Mouse (Mus musculus) brain, embryonic 14.5 days (tissue): ENCODE data around the gene Dctn2. TPM values are rescaled to one million over a fixed set of nuclear protein-coding genes. Genes with fewer than 3 reads are reported as not detected.

Experiments used
- DNase-seq: peaks from one replicate; pipeline ENCODE4 v3.0.0-alpha.2; 2011; ENCODE audit warnings: low read depth
- CTCF ChIP-seq: fragments of 200-500 bp; IDR thresholded peaks from 2 replicates; pipeline ENCODE4 v1.5.1; 2012; ENCODE audit warnings: inconsistent platforms, mild to moderate bottlenecking, moderate library complexity, borderline replicate concordance; ENCODE audit not compliant: insufficient read depth, insufficient read length; ENCODE audit errors: extremely low read depth
- POLR2A ChIP-seq: fragments of 200-500 bp; IDR thresholded peaks from 2 replicates; pipeline ENCODE4 v1.6.1; 2012; ENCODE audit warnings: mild to moderate bottlenecking, inconsistent platforms, borderline replicate concordance; ENCODE audit not compliant: poor library complexity, insufficient read depth, insufficient read length, severe bottlenecking; ENCODE audit errors: extremely low read depth
- polyA plus RNA-seq: library from polyadenylated mRNA; depleted of rRNA; stranded (reverse); fragments of >200 nt; gene quantifications from 2 replicates; pipeline ENCODE4 v1.2.3, GENCODE M21; 2012

Dctn2 gene
- polyA plus RNA-seq, 1 experiment, result 326 TPM

DNA sequence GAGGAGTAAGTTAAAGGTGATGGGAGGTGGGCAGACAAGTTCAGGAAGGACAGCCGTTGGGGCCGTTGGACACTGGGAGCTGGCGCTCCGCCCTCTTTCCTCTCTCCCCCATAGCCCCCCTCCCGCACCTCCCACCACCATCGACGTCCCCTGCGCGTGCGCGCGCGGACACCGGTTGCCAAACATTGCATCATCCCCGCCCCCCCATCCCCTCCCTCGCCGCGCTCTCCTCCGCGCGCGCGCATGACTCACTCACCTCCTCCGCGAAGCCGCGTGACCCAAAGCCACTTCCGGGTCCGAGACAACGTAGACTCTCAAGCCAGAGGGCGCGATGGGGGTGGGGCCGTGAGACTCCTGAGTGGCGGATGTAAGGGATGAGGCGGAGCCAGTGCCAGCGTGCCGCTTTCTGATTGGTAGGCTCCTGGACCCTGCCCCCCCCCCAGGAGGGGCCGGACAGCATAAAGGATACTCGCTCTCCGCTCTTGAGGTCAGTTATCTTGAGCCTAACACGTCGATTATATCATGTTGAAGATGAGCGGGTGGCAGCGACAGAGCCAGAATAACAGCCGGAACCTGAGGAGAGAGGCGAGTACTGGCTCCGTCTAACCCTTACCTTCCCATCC lies 24.2 kb downstream of the Dctn2 start:
- TF ChIP-seq CTCF, result no peak
- peak; percentile 47; the same call in 1 of the 2 replicates for TF ChIP-seq POLR2A
- DNase-seq, result peak; percentile 100

DNA sequence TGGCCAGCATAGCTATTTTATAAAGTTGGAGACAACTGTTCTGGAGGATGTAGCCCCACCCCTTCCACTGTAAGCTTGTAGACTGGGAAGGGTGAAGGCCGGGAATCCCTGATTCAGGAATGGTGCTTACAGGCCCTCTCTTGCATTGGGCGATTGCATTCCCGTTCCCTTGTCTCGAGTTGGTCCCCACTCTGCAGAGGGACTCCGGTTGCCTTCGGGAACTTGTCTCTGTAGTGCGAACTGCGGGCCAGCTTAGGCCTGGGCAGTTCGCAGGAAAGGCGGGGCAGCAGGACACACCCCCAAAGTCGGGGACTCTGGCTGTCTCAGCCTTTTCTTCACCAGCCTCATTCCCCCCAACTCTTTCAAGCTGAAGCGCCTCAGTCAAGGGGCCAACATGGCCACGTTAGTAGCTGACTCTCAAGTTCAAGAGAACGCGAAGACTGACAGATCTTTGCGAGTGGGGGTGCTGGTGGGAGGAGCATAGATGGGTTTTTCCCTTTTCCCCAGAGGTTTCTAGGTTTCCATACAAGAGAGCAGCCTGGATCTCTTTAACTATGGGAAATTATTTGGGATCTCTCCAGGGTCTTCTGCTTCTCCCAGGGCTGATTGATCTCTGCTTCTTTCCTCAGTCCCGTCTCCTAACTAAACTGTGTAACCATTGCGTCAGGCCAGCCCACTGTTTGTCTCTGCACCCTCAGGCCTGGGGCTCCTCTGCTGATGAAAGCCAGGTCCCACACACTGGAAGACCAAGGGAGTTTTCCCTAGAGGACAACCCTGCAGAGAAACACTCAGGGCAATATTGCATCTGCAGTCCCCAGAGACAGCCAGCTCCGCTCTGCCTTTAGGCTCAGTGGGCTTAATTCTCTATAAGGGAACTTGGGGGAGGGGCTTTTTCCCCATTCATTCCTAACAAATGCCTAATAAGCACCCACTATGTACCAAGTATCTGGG lies 25.0 kb downstream of the Dctn2 start:
- TF ChIP-seq POLR2A, result no peak
- no peak for TF ChIP-seq CTCF
- peak; percentile 19 for DNase-seq

DNA sequence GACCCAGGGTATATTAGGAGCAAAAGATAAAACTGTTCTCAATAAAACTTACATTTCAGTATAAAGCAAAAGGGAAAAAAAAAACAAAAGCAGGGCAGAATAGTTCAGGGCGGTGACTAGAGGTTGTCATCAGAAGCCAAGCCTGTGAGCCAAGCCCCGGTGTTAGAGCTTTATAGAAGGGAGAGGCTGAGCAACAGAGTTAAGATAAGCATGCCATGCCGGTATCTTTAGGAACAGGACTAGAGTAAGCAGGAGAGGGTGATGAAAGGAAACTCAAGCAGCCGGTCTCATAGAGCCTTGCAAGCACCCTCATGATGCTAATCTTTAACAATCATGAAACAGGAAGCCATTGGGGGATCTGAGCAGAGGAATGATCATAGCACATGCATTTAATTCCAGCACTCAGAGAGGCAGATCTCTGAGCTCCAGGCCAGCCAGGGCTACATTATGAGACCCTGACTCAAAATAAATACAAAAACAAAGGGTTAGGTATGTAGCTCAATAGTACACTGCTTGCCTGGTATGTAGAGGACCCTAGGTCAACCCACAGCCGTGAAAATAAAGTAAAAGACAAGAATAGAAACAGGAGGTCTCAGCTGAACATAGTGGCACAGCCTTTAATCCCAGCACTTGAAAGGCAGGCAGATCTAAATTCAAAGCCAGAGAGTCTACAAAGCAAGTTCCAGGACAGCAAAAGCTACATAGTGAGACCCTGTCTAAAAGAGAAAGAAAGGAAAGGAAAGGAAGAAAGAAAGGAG lies 25.9 kb downstream of the Dctn2 start:
- DNase-seq, result no peak
- no peak for TF ChIP-seq POLR2A
- TF ChIP-seq CTCF, result no peak

DNA sequence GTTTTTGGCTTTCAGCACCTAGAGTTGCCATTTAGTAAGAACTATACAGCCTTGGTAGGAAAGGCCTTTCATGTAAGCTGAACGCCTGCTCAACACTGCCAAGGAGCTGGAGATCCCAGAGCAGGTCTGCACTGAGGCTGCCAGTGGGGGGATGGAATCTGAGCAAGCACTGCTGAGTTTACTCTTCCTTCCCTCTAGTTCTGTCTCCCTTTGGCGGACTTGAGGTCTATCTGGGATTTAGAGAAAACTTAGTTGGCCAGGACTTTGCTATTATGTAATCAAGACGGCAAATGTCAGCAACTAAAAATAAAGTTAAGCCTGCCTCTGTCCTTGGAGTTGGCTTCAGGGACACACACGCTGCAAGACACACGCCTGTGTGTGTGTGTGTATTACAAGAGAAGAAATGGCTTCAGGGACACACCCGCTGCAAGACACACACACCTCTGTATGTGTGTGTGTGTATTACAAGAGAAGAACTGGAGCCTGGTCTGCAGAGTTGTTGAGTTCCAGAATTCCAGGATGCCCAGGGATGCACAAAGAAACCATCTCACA lies 26.9 kb downstream of the Dctn2 start:
- TF ChIP-seq CTCF, result no peak
- no peak for TF ChIP-seq POLR2A
- no peak for DNase-seq

DNA sequence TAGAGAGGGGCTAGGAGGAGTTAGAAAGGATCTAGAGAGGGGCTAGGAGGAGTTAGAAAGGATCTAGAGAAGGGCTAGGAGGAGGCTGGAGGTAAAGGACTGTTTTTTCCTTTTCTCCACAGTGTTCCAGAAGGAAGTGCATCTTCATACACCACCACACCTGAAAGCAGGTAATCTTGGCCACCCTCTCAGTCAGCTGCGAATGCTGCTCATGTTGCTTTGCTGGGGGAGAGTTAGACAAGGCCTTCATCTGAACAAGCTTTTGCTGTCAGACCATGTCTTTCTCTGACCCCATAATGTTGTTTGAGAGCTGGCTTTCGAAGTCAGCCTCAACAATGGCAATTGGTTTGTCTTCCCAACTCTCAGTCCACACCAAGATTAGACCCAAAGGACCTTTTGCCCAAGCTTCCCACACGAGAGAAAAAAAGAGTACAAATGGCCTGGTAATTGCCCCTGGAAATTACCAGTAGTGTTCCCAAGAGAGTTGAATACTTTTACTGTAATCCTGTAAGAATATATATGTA lies 27.5 kb downstream of the Dctn2 start:
- DNase-seq, result no peak
- TF ChIP-seq POLR2A (no peak), CTCF (no peak)

DNA sequence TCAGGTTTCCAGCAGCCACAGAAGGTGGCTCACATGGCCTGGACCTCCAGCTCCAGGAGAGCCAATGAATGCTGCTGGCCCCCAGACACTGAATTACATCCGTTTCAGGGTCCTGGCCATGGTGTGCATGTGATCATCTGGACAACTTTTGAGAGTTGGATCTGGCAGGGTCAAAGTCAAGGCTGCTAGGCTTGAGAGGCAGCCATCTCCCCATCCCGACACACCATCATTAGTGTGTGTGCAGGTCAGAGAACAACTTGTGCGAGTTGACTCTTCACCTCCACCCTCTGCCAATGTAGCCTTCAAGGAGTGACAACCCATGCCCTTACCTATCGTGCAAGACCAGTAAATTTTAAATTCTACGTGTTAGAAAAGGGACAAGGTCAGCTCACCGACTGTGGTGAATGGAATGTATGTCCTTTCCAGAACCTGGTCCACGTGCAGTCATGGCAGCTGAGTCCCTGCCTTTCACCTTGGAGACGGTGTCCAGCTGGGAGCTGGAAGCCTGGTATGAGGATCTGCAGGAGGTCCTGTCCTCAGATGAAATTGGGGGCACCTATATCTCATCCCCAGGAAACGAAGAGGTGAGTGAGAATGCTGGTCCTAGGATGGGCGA lies 28.8 kb downstream of the Dctn2 start:
- no peak for DNase-seq

DNA sequence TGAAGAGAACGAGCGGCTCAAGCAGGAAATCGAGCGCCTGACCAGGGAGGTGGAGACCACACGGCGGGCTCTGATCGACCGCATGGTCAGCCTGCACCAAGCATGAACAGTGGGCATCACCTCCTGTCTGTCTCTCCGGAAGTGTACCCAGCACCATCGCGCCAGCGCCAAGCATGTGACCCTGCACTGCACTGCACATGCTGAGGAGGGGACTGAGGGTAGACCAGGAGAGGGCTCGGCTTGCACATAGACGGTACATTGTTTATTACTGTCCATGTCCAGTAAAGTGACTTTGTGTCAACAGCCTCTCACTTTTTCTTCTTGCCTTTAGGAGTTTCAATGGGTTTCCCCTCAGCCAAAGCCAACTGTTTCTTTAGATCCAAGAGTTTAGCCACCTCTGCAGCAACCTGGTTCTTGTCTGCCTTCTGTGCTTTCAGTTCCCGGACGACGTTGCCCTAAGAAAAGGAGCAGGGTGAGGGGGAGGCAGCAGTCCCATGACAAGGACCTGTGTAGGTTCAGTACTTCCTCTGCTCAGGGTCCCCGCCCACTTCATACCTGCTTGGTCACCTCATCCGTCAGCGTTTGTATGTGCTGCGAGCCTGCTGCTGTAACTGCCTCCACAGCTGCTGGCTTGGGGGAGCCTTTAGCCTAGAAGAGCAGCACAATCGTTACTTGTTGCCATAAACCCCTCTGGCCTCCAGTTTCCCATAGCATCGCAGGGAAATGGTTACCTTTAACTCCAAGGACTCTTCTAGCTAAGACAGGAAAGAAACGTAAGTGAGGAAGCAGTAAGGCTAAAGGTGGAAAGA lies 30.0 kb downstream of the Dctn2 start:
- DNase-seq, result no peak
- no peak for TF ChIP-seq CTCF
- TF ChIP-seq POLR2A, result no peak

More for the DNA sequence above, 28.8 kb downstream of the Dctn2 start:
- TF ChIP-seq CTCF, result no peak
- no peak for TF ChIP-seq POLR2A

DNA sequence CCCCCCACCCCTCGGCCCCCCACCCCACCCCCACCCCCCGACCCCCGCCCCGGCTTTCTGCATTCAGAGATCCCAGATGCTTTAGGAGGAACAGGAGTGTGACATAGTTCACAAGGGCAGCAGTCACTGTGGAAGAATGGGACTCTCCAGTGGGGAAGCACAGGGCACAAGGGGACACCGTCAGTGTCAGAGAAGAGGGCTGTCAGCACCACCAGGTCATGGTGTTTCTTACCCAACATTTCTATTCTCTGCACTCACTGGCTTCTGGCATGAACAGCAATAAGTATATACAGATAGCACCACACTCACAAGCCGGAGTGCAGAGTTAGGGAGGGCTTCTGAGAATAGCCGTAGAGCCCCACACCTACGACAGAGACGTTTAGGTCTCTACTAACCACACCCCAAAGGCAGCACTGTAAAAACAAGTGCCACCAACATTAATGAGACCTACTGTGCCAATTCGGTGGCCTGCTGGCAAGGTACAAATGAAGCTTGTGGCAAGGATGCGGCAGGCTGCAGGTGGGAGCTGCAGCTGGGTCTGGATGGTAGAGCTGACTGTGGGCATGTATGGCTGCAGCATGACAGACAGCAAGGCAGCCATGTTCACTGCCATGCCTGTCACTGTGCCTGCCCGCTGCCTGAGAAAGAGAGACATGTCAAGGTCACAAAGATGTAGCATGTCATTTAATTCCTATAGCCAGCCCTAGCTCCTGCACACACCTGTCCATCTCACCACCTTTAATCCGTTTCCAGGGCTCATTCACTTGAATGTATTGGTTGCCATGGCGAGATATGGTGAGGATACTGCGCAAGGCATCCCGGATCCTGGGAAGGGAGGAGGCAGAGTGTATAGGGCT lies 31.1 kb downstream of the Dctn2 start:
- TF ChIP-seq POLR2A (no peak), CTCF (no peak)
- no peak for DNase-seq

DNA sequence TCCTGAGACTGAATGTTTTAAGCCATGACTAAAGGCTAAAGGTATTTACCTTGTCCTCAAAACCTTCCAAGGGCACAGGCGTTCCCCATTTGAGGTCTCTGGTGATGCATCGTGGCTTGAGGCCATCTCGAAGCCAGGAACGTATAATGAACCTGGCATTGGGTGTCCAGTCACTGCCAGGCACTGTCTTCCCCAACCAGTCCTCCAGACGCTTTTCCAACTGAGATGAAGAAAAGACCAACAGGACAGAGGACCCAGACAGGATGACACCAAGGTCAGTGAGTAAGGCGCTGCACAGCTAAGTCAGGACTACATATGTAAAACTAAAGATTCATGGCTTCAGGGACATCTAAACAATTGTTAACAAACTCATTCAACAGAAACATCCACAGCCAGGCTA lies 34.2 kb downstream of the Dctn2 start:
- TF ChIP-seq CTCF, result no peak
- no peak for TF ChIP-seq POLR2A
- DNase-seq, result no peak
